Mouse (Mus musculus): ENCODE results near the gene Rbm18. TPM values are rescaled to one million over a fixed set of nuclear protein-coding genes. Genes with fewer than 3 reads are reported as not detected.

Gene Rbm18
- polyA plus RNA-seq, 1 experiment from 2014 or later: 37.6 TPM

GRCm38 (mm10) chr2:36093914-36094475 is 42.6 kb downstream of the Rbm18 start:
- CTCF ChIA-PET: interaction anchor here (1.6 kb wide), 1 partner anchor 48 kb away, joined by 3 read pairs; no protein-coding TSS in a partner anchor
- in situ Hi-C loops (cut with MboI; ENCODE audit: low pct_unique_long_range_greater_than_20kb): no loop called here
- TF ChIP-seq CTCF (IDR thresholded peaks at IDR 0.05): no peak
- ATAC-seq: no peak
- no peaks in the 10 kb centered on the region for H3K27me3 ChIP-seq
- POLR2A ChIA-PET: no interaction called here
- no peak for DNase-seq (ENCODE audit: low read depth, low spot score)

GRCm38 (mm10) chr2:36093301-36093700 is 43.3 kb downstream of the Rbm18 start:
- ChIA-PET POLR2A (no interaction called here), CTCF (interaction anchor here (1.6 kb wide), 1 partner anchor 49 kb away, joined by 3 read pairs; no protein-coding TSS in a partner anchor)
- no peaks in the 10 kb centered on the region for H3K27me3 ChIP-seq
- DNase-seq (ENCODE audit: low read depth, low spot score) (no peak), ATAC-seq (no peak)
- in situ Hi-C loops (cut with MboI; ENCODE audit: low pct_unique_long_range_greater_than_20kb): no loop called here
- TF ChIP-seq CTCF (IDR thresholded peaks at IDR 0.05): no peak

- H3K27me3 ChIP-seq: no peaks in the 10 kb centered on the region
- DNase-seq (ENCODE audit: low read depth, low spot score) (peak; percentile 44), ATAC-seq (peak; percentile 53)
- TF ChIP-seq CTCF (IDR thresholded peaks at IDR 0.05): no peak
- ChIA-PET CTCF (interaction anchor here (1.6 kb wide), 1 partner anchor 50 kb away, joined by 3 read pairs; no protein-coding TSS in a partner anchor), POLR2A (interaction anchor here (0.6 kb wide), 1 partner anchor 1500 kb away, joined by 3 read pairs; no protein-coding TSS in a partner anchor)
- in situ Hi-C loops (cut with MboI; ENCODE audit: low pct_unique_long_range_greater_than_20kb): no loop called here
Observed at GRCm38 (mm10) chr2:36092748-36093147, 43.8 kb downstream of the Rbm18 start.

- no peaks in the 10 kb centered on the region for H3K27me3 ChIP-seq
- peak; percentile 39 for DNase-seq (ENCODE audit: low read depth, low spot score)
- no peak for TF ChIP-seq CTCF (IDR thresholded peaks at IDR 0.05)
- peak; percentile 94 for ATAC-seq
- in situ Hi-C loops (cut with MboI; ENCODE audit: low pct_unique_long_range_greater_than_20kb): no loop called here
- POLR2A ChIA-PET: interaction anchor here (0.7 to 1.2 kb wide), 4 partner anchors 12 to 119 kb away, joined by 3 to 4 read pairs (median 3); partner anchors contain the start of gene Mrrf
- CTCF ChIA-PET: interaction anchor here (1.6 kb wide), 1 partner anchor 9 kb away, joined by 3 read pairs; no protein-coding TSS in a partner anchor
Observed at GRCm38 (mm10) chr2:36090853-36091741, 45.5 kb downstream of the Rbm18 start.

GRCm38 (mm10) chr2:36089190-36089589 is 47.4 kb downstream of the Rbm18 start:
- TF ChIP-seq CTCF (IDR thresholded peaks at IDR 0.05): no peak
- in situ Hi-C loops (cut with MboI; ENCODE audit: low pct_unique_long_range_greater_than_20kb): loop anchor here (5.0 kb wide), 1 partner anchor 37 kb away; no protein-coding TSS in a partner anchor
- CTCF ChIA-PET: interaction anchor here (1.1 to 2.1 kb wide), 2 partner anchors 21 to 105 kb away, joined by 3 to 6 read pairs; no protein-coding TSS in a partner anchor
- POLR2A ChIA-PET: interaction anchor here (0.6 to 1.6 kb wide), 3 partner anchors 19 to 47 kb away, joined by 3 read pairs; partner anchors contain the start of gene Mrrf
- ATAC-seq (no peak), DNase-seq (ENCODE audit: low read depth, low spot score) (no peak)
- H3K27me3 ChIP-seq: no peaks in the 10 kb centered on the region

GRCm38 (mm10) chr2:36085041-36085440 is 51.5 kb downstream of the Rbm18 start:
- no peak for DNase-seq (ENCODE audit: low read depth, low spot score)
- POLR2A ChIA-PET: no interaction called here
- H3K27me3 ChIP-seq: no peaks in the 10 kb centered on the region
- in situ Hi-C loops (cut with MboI; ENCODE audit: low pct_unique_long_range_greater_than_20kb): loop anchor here (5.0 kb wide), 1 partner anchor 33 kb away; no protein-coding TSS in a partner anchor
- TF ChIP-seq CTCF (IDR thresholded peaks at IDR 0.05): no peak
- no peak for ATAC-seq
- CTCF ChIA-PET: interaction anchor here (1.1 to 1.6 kb wide), 3 partner anchors 10 to 21 kb away, joined by 3 to 4 read pairs (median 4); no protein-coding TSS in a partner anchor

GRCm38 (mm10) chr2:36082802-36083580 is 53.6 kb downstream of the Rbm18 start:
- ChIA-PET POLR2A (no interaction called here), CTCF (no interaction called here)
- no peak for TF ChIP-seq CTCF (IDR thresholded peaks at IDR 0.05)
- no peaks in the 10 kb centered on the region for H3K27me3 ChIP-seq
- in situ Hi-C loops (cut with MboI; ENCODE audit: low pct_unique_long_range_greater_than_20kb): no loop called here
- DNase-seq (ENCODE audit: low read depth, low spot score): no peak
- no peak for ATAC-seq

- no peaks in the 10 kb centered on the region for H3K27me3 ChIP-seq
- DNase-seq (ENCODE audit: low read depth, low spot score): no peak
- ATAC-seq: no peak
- ChIA-PET CTCF (interaction anchor here (0.6 to 1.3 kb wide), 2 partner anchors 10 to 98 kb away, joined by 3 read pairs; no protein-coding TSS in a partner anchor), POLR2A (no interaction called here)
- no peak for TF ChIP-seq CTCF (IDR thresholded peaks at IDR 0.05)
- in situ Hi-C loops (cut with MboI; ENCODE audit: low pct_unique_long_range_greater_than_20kb): no loop called here
Observed at GRCm38 (mm10) chr2:36081446-36081845, 55.1 kb downstream of the Rbm18 start.

GRCm38 (mm10) chr2:36077160-36077761 is 59.3 kb downstream of the Rbm18 start:
- DNase-seq (ENCODE audit: low read depth, low spot score) (no peak), ATAC-seq (no peak)
- in situ Hi-C loops (cut with MboI; ENCODE audit: low pct_unique_long_range_greater_than_20kb): no loop called here
- no peaks in the 10 kb centered on the region for H3K27me3 ChIP-seq
- CTCF ChIA-PET: no interaction called here
- TF ChIP-seq CTCF (IDR thresholded peaks at IDR 0.05): no peak
- POLR2A ChIA-PET: interaction anchor here (1.3 kb wide), 1 partner anchor 10 kb away, joined by 5 read pairs; no protein-coding TSS in a partner anchor

- no peak for ATAC-seq
- no peak for DNase-seq (ENCODE audit: low read depth, low spot score)
- TF ChIP-seq CTCF (IDR thresholded peaks at IDR 0.05): no peak
- in situ Hi-C loops (cut with MboI; ENCODE audit: low pct_unique_long_range_greater_than_20kb): no loop called here
- no peaks in the 10 kb centered on the region for H3K27me3 ChIP-seq
- POLR2A ChIA-PET: no interaction called here
- CTCF ChIA-PET: no interaction called here
Observed at GRCm38 (mm10) chr2:36075210-36075609, 61.4 kb downstream of the Rbm18 start.

Measured in Patski (cell line).